Mouse (Mus musculus): ENCODE measurements at regions not wholly inside any gene's neighbourhood (a gene's known extent, or its start where the extent isn't known, plus 50 kb on each side); places are given as distances from the start of the nearest gene placed in this dataset.
A peak's percentile ranks its signal among the peaks of the same experiment; 100 is the strongest.

GRCm38 (mm10) chr12:106842396-106842795, 646.0 kb upstream of the 3110018I06Rik start:
- intact Hi-C loops (cut with DNase I) = no loop called here
- no peak for DNase-seq

- DNase-seq = no peak
- intact Hi-C loops (cut with DNase I) = no loop called here
These were observed 636.8 kb upstream of the 3110018I06Rik start for GRCm38 (mm10) chr12:106851666-106852065.

DNA sequence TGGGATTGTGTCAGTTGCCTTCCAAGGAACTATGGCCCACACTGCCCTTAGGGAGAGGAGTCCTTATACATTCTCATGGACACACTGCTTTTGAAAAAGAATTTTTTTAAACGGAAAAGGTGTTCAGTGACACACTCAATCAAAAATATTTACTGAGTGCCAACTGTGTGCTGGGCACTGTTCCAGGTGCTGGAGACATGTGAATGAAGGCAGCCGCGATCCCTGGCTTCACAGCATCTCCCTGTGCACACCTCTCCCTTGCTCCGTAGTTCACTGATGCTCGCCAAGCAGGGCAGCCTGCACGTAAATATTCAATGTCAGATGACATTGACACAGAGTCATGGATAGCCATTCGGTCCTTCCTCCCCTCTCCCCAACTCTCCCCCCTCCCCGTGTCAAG, 635.7 kb upstream of the 3110018I06Rik start:
- intact Hi-C loops (cut with DNase I) = no loop called here
- DNase-seq = no peak

DNA sequence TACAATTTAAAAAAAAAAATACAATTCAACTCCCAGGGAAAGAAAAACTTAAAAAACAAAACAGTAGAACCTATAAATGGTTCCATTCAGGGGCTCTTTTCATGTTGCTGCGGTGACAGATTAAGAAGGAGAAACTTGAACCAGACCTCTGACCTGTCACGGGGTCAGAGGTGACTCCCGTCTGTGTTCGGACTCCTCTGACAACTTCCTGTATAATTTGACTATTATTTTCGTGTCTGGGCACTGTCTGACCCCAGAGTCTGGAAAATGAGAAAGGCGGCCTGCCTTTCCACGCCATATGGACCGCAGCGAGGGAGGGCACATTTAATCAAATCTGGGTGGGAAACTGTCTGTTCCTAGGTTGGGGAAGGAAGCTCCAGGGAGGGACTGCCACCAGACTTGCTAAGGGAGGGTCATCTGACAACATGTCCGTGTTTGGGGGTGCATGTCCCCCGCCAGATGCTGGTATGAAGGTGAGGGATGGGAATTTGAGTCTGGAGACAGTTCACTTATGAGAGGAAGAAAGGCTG, 634.7 kb upstream of the 3110018I06Rik start:
- intact Hi-C loops (cut with DNase I) = no loop called here
- no peak for DNase-seq

DNA sequence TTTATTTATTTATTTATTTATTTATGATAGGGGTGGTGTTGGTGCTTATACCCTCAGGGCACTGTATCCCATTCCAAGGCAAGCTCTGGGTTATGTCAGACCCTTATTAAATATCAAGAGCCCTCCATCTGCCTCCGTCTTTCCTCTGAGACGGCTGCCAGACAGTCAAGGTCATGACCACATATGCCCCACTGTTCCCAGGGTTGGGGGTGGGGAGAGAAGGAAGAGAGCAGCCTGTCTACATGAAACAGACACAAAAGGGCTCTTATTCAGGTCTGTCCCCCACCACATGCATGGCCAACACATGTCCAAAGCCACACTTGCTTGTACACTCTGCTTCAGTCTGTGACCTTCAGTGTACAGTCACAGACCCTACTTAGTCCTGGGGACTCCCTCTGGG, 632.9 kb upstream of the 3110018I06Rik start:
- intact Hi-C loops (cut with DNase I) = loop anchor here (5.0 kb wide), 1 partner anchor 422 kb away; no protein-coding TSS in a partner anchor
- no peak for DNase-seq

DNA sequence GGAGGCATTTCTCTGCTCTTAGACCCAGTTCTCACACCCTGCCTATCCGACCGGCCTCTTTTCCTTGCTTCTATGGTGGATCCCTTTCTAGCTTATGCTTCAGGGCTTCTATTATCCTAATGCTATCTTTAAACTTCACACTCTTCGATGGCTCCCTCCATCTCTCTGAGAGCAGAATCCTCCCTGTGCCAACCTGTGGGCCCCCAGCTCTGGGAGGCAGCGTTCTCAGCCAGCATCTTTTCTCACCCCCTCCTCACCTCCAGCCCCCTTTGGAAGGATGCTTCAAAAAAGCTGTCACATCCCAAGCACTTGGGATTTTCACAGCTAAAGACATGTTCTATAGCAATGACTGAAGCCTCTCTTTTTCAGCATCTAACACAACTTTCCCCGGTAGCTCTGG, 626.8 kb upstream of the 3110018I06Rik start:
- DNase-seq = no peak
- intact Hi-C loops (cut with DNase I) = no loop called here

DNA sequence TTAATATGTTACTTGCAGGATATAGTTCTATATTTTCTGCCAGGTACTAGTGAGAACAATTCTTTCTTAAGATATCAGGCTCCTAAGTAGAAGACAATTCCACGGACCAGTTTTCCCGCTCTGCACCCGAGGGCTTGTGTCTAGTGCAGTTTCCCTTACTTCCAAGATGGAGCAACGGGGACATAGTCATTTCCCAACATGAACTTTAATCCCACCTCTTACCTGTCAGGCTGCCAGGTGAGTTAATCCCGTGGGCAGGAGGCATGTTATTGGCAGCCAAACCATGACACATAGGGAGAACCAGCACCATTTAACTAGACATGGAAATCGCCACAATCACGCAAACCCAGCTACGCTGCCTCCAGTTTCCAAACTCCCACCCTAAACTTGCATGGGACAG, 624.4 kb upstream of the 3110018I06Rik start:
- DNase-seq = no peak

GRCm38 (mm10) chr12:106868036-106868435, 620.4 kb upstream of the 3110018I06Rik start:
- no peak for DNase-seq

More for the DNA sequence above, 624.4 kb upstream of the 3110018I06Rik start:
- intact Hi-C loops (cut with DNase I) = no loop called here

GRCm38 (mm10) chr12:106871481-106871880, 617.0 kb upstream of the 3110018I06Rik start:
- no peak for DNase-seq
- intact Hi-C loops (cut with DNase I) = no loop called here

More at GRCm38 (mm10) chr12:106868036-106868435, 620.4 kb upstream of the 3110018I06Rik start:
- intact Hi-C loops (cut with DNase I) = no loop called here

- intact Hi-C loops (cut with DNase I) = no loop called here
- no peak for DNase-seq
These were observed 615.3 kb upstream of the 3110018I06Rik start for GRCm38 (mm10) chr12:106872966-106873730.

GRCm38 (mm10) chr12:106890319-106890718, 598.1 kb upstream of the 3110018I06Rik start:
- no peak for DNase-seq
- intact Hi-C loops (cut with DNase I) = no loop called here

DNA sequence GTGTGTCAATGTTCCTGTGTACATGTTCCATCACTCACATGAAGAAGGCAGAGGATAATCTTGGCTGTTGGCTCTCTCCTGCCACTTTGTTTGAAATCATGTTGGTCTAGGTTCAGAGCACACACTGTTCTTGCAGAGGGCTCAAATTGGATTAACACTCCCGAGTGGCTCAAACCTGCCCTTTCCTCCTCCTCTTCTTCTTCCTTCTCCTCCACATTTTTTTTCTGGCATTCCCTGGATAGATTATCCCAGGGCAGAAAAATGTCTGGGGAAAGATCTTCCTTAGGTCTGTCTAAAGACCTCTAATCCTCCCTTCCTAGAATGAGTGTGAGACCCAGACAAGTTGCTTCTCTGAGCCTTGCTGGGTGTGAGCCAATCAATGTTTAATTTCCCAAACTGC, 594.4 kb upstream of the 3110018I06Rik start:
- intact Hi-C loops (cut with DNase I) = no loop called here
- no peak for DNase-seq

GRCm38 (mm10) chr12:106904202-106904601, 584.2 kb upstream of the 3110018I06Rik start:
- intact Hi-C loops (cut with DNase I) = no loop called here
- DNase-seq = no peak

DNA sequence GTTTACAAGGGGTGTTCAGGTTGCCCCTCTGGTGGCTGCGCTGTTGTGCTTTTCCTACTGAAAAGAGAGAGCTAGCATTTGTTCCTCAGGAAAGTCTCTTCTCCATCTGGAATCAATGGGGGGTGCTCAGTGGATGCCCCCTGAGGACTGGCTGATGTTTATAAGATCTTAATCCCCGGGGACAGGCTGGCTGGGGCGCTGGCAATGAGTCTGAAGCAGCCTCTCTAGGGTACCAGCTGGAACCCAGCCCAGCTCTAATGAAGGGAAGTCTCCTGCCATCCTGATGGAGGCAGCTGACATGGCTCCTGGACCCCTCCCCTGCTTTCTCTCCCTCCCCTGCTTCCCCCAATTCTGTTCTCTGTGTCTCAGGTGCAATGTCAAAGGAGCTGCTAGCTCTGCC, 575.6 kb upstream of the 3110018I06Rik start:
- intact Hi-C loops (cut with DNase I) = no loop called here

DNA sequence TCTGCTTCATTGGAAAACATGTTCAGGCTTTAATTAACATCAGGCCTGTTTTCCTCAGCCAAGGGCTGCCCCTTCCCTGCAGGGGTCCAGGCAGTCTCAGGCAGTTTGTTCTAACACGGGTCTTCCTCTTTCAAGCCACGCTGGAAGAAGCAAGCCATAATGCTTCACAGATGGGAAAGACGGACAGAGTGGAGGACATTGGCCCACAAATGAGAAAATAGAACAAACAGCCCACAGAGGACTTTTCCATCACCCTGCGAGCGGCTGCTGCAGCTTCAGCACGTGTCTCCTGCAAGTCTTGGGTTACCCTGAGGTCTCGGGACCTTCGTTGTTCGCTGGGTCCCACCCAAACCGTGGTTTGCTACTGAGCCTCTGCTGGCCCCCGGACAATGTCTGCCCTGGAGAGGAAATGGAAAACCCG, 565.9 kb upstream of the 3110018I06Rik start:
- peak; percentile 19 to 48 for DNase-seq
- intact Hi-C loops (cut with DNase I) = no loop called here

More for the DNA sequence above, 575.6 kb upstream of the 3110018I06Rik start:
- DNase-seq = no peak

DNA sequence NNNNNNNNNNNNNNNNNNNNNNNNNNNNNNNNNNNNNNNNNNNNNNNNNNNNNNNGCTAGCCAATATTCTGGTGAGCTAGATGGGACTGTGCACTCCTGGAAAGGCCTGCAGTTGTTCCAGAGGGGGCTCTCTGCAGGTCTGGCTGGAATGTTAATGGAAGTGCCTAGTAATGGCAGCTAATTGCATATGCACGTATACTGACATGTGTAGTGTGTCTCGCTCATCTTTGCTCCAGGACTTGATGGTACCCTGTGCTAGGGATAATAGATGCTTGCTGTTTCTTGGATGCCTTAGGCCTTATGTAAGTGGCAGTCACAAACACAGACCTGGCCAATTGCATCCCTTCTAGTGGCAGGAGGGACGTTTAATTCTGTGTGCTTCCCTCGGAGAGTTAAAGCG, 560.0 kb upstream of the 3110018I06Rik start:
- DNase-seq = no peak

GRCm38 (mm10) chr12:106929161-106929560, 559.3 kb upstream of the 3110018I06Rik start:
- intact Hi-C loops (cut with DNase I) = no loop called here
- DNase-seq = no peak

More for the DNA sequence above, 560.0 kb upstream of the 3110018I06Rik start:
- intact Hi-C loops (cut with DNase I) = no loop called here

DNA sequence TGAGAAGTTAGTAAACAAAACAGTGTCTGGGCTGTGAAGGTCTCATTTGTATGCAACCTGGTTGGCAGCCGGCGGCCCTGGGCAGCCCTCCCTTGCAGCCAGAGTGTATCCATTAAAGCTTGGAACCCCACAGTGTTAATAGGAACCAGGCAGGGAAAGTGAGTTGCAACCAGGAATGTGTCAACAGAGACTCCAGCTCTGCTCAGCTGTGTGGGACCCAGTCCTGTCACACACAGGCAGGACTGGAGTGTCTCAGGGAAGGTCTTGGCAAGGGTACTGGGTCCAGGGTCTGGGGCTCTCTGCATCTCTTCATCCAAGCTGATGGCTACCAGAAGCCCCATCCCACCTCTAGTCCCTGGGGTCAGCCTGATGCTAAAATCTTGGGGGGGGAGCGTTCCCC, 556.8 kb upstream of the 3110018I06Rik start:
- no peak for DNase-seq

GRCm38 (mm10) chr12:106939381-106939780, 549.1 kb upstream of the 3110018I06Rik start:
- DNase-seq = peak; percentile 17 to 22
- intact Hi-C loops (cut with DNase I) = no loop called here

More for the DNA sequence above, 556.8 kb upstream of the 3110018I06Rik start:
- intact Hi-C loops (cut with DNase I) = no loop called here

GRCm38 (mm10) chr12:106943874-106944273, 544.6 kb upstream of the 3110018I06Rik start:
- DNase-seq = no peak
- intact Hi-C loops (cut with DNase I) = no loop called here

DNA sequence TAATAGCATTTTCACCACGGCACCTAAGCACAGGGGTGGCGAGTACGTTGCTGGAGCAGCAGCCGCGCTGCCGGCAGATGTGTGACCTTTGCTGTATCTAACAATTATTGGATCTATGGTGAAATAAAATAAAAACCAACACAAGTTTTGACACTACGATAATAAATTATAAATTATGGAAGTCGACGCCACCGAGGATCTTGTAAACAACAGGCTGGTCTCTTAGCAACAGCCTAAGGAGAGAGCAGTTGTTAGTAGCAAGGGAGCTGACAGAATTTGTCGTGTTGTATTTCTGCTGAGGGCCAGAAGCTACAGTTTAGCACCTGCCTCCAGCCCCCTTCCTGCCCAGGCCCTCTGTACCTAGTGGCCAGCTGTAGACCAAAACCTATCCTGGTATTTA, 535.8 kb upstream of the 3110018I06Rik start:
- no peak for DNase-seq
- intact Hi-C loops (cut with DNase I) = no loop called here

DNA sequence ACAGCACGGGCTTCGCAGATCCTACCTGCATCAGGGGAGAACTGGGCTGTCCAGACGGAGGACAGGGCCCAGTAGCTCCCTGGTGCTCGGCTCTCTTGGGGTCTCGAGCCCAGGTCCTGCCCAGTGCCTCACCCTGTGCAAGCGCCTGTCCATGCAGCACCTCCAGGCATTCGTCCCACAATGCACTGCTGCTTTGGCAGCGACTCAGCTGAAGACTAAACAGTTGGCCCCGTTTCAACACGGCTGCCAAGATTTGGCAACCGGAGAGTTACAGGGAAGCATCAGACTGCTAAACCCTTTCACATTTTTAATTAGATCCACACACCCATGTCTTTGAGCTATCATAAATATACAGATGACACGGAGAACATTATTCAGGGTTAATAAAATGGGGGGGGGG, 532.7 kb upstream of the 3110018I06Rik start:
- intact Hi-C loops (cut with DNase I) = no loop called here
- no peak for DNase-seq
